In the genomic region with DNA sequence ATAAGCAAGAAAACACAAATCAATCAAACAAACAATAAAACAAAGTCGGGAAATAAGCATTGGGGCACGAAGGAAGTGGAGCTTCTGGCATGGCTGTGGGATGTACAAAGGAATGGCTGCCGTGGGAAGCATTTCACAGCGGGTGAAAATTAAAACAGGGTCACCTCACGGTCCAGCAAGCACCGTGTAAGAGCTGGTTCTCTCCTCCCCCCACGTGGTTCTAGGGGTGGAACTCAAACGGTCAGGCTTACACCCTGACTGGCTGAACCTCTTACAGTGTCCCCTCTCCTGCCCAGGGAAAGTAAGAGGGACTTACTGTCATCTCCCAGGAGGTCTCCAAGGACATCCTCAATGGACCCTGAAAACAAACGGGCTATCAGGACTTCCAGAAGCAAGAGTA, we compare ENCODE assay signal across 17 mouse cellular contexts. TPM values are rescaled to one million over a fixed set of nuclear protein-coding genes. Genes with fewer than 3 reads are reported as not detected.
DNase-seq lines count a peak whose midpoint lies in the region; ATAC-seq lines count a peak whose summit lies in the region.
"Had no signal": no experiment of that assay in that cellular context is flagged by ENCODE, and none has a peak within 500 bp of the region (broad histone marks: within the 10 kb centered on the region; RNA-seq: fewer than 3 reads in every experiment).

No protein-coding gene starts in this region.

- H3K9ac ChIP-seq in midbrain, embryonic 16.5 days (ENCODE audit: low read depth, low read length), result no peak overlapping the region
- H3K9ac ChIP-seq in kidney, embryonic 15.5 days, result no peak overlapping the region
- H3K9ac ChIP-seq in neural tube, embryonic 15.5 days (replicated peaks), result no peak overlapping the region
- H3K9ac ChIP-seq: liver, embryonic 13.5 days; midbrain, embryonic 12.5 days had no signal

- peaks cover 78% of the 10 kb centered on the region for H3K36me3 ChIP-seq in midbrain, embryonic 10.5 days
- peaks cover 18% of the 10 kb centered on the region for H3K36me3 ChIP-seq in midbrain, embryonic 16.5 days (ENCODE audit: control insufficient read depth, insufficient read depth, low read length)
- peaks cover 57% of the 10 kb centered on the region for H3K36me3 ChIP-seq in kidney, embryonic 15.5 days
- H3K36me3 ChIP-seq in neural tube, embryonic 15.5 days, result peaks cover 45% of the 10 kb centered on the region
- H3K36me3 ChIP-seq in limb, embryonic 10.5 days, result peaks cover 82% of the 10 kb centered on the region

- 38% methylated on average over 9 of the region's 9 CpGs for WGBS in midbrain, embryonic 10.5 days
- WGBS in midbrain, embryonic 16.5 days, result 27% methylated on average over 9 of the region's 9 CpGs
- 19% methylated on average over 9 of the region's 9 CpGs for WGBS in kidney, embryonic 15.5 days
- WGBS in neural tube, embryonic 15.5 days, result 11% methylated on average over 9 of the region's 9 CpGs
- WGBS in limb, embryonic 10.5 days, result 61% methylated on average over 9 of the region's 9 CpGs

- no peaks in the 10 kb centered on the region for H3K27me3 ChIP-seq in midbrain, embryonic 10.5 days (ENCODE audit: low read depth, poor library complexity, severe bottlenecking)
- no peaks in the 10 kb centered on the region for H3K27me3 ChIP-seq in midbrain, embryonic 16.5 days (ENCODE audit: control insufficient read depth, insufficient read depth, low read depth, low read length)
- H3K27me3 ChIP-seq in kidney, embryonic 15.5 days, result no peaks in the 10 kb centered on the region
- H3K27me3 ChIP-seq in neural tube, embryonic 15.5 days (replicated peaks), result no peaks in the 10 kb centered on the region
- H3K27me3 ChIP-seq in limb, embryonic 10.5 days (ENCODE audit: low read depth, poor library complexity, severe bottlenecking), result no peaks in the 10 kb centered on the region
- H3K27me3 ChIP-seq: liver, embryonic 13.5 days; midbrain, embryonic 12.5 days; Patski had no signal

- H3K9me3 ChIP-seq in midbrain, embryonic 10.5 days (replicated peaks), result no peaks in the 10 kb centered on the region
- H3K9me3 ChIP-seq in midbrain, embryonic 16.5 days (replicated peaks; ENCODE audit: control insufficient read depth, low read length, poor library complexity, severe bottlenecking), result no peaks in the 10 kb centered on the region
- H3K9me3 ChIP-seq in kidney, embryonic 15.5 days (replicated peaks), result no peaks in the 10 kb centered on the region
- no peaks in the 10 kb centered on the region for H3K9me3 ChIP-seq in neural tube, embryonic 15.5 days (replicated peaks)
- H3K9me3 ChIP-seq in limb, embryonic 10.5 days (replicated peaks), result no peaks in the 10 kb centered on the region
- H3K9me3 ChIP-seq: embryonic facial prominence, embryonic 10.5 days; liver, embryonic 13.5 days; midbrain, embryonic 12.5 days had no signal

- intact Hi-C loops in heart, postnatal 10 days (cut with DNase I), result no loop called here

- 0 out of 2 replicates have a peak overlapping the region, but pooled peaks have one; percentile 11 for H3K4me3 ChIP-seq in midbrain, embryonic 10.5 days
- no peak overlapping the region for H3K4me3 ChIP-seq in midbrain, embryonic 16.5 days (ENCODE audit: low read depth, low read length)
- no peak overlapping the region for H3K4me3 ChIP-seq in kidney, embryonic 15.5 days (replicated peaks)
- no peak overlapping the region for H3K4me3 ChIP-seq in neural tube, embryonic 15.5 days (replicated peaks)
- no peak overlapping the region for H3K4me3 ChIP-seq in limb, embryonic 10.5 days
- H3K4me3 ChIP-seq: embryonic facial prominence, embryonic 10.5 days; liver, embryonic 13.5 days; midbrain, embryonic 12.5 days had no signal

- no peak for DNase-seq in midbrain, embryonic 10.5 days (ENCODE audit: low spot score)
- peak; percentile 24 for DNase-seq in embryo, embryonic 9.5 days (ENCODE audit: extremely low spot score)
- no peak for DNase-seq in limb, embryonic 10.5 days (ENCODE audit: low spot score)
- no peak for DNase-seq in heart, postnatal 10 days
- DNase-seq: cerebellum, adult 9-10 months; gastrocnemius, postnatal 10 days; left cerebral cortex, postnatal 4 days; liver, embryonic 13.5 days; right cerebral cortex, postnatal 14 days; thymus, postnatal 25 days had no signal

- peak overlapping the region; percentile 52; the same call in 1 of the 2 replicates for H3K27ac ChIP-seq in midbrain, embryonic 10.5 days (replicated peaks)
- H3K27ac ChIP-seq in midbrain, embryonic 16.5 days (ENCODE audit: low read length), result no peak overlapping the region
- peak overlapping the region; percentile 74 for H3K27ac ChIP-seq in kidney, embryonic 15.5 days
- H3K27ac ChIP-seq in neural tube, embryonic 15.5 days (replicated peaks), result no peak overlapping the region
- H3K27ac ChIP-seq in limb, embryonic 10.5 days, result no peak overlapping the region
- H3K27ac ChIP-seq: embryonic facial prominence, embryonic 10.5 days; liver, embryonic 13.5 days; midbrain, embryonic 12.5 days had no signal

- peaks cover 30% of the 10 kb centered on the region for H3K4me1 ChIP-seq in midbrain, embryonic 10.5 days
- peaks cover 18% of the 10 kb centered on the region for H3K4me1 ChIP-seq in midbrain, embryonic 16.5 days (ENCODE audit: control insufficient read depth, insufficient read depth, low read length)
- H3K4me1 ChIP-seq in kidney, embryonic 15.5 days, result peaks cover 41% of the 10 kb centered on the region
- H3K4me1 ChIP-seq in neural tube, embryonic 15.5 days, result peaks cover 39% of the 10 kb centered on the region
- H3K4me1 ChIP-seq in limb, embryonic 10.5 days, result peaks cover 23% of the 10 kb centered on the region

- ATAC-seq in midbrain, embryonic 16.5 days, result no peak
- ATAC-seq in kidney, embryonic 15.5 days (replicated peaks; ENCODE audit: low FRiP score), result peak; percentile 78
- no peak for ATAC-seq in neural tube, embryonic 15.5 days (ENCODE audit: low FRiP score)
- ATAC-seq: intestine, embryonic 16.5 days; Patski had no signal

- H3K4me2 ChIP-seq in midbrain, embryonic 16.5 days (ENCODE audit: low read length), result no peak overlapping the region
- 0 out of 2 replicates have a peak overlapping the region, but pooled peaks have one; percentile 25 for H3K4me2 ChIP-seq in kidney, embryonic 15.5 days
- H3K4me2 ChIP-seq in neural tube, embryonic 15.5 days, result 0 out of 2 replicates have a peak overlapping the region, but pooled peaks have one; percentile 11
- H3K4me2 ChIP-seq: liver, embryonic 13.5 days; midbrain, embryonic 12.5 days had no signal

RNA-seq across cellular contexts. Expression of gene Fbf1, which starts 5.0 kb away (rescaled TPM):
- polyA plus RNA-seq in midbrain, embryonic 10.5 days (2016; fragmentation: Nextera tagmentation; extraction: Ambion mirVana), result 58.9 and 71.0 TPM in 2 replicates
- polyA plus RNA-seq in midbrain, embryonic 16.5 days (2015; fragmentation: Nextera tagmentation; extraction: Ambion mirVana), result 69.4 and 77.1 TPM in 2 replicates
- 37.4 and 41.4 TPM in 2 replicates for polyA plus RNA-seq in kidney, embryonic 15.5 days (2015; fragmentation: Nextera tagmentation; extraction: Ambion mirVana)
- polyA plus RNA-seq in neural tube, embryonic 15.5 days (2015; fragmentation: Nextera tagmentation; extraction: Ambion mirVana), result 44.2 and 48.5 TPM in 2 replicates
- polyA plus RNA-seq in limb, embryonic 10.5 days (2016; fragmentation: Nextera tagmentation; extraction: Ambion mirVana), result 51.7 and 56.8 TPM in 2 replicates
- 10 to 100 TPM; 17.4 to 17.7 TPM for total RNA-seq in heart, postnatal 10 days (2021)

RNA-seq across cellular contexts. Expression of gene Mrpl38, which starts 24.3 kb away (rescaled TPM):
- polyA plus RNA-seq in midbrain, embryonic 10.5 days (2016; fragmentation: Nextera tagmentation; extraction: Ambion mirVana), result 113 TPM in 2 replicates
- 80.3 and 84.6 TPM in 2 replicates for polyA plus RNA-seq in midbrain, embryonic 16.5 days (2015; fragmentation: Nextera tagmentation; extraction: Ambion mirVana)
- 102 and 112 TPM in 2 replicates for polyA plus RNA-seq in kidney, embryonic 15.5 days (2015; fragmentation: Nextera tagmentation; extraction: Ambion mirVana)
- polyA plus RNA-seq in neural tube, embryonic 15.5 days (2015; fragmentation: Nextera tagmentation; extraction: Ambion mirVana), result 82.2 and 95.1 TPM in 2 replicates
- polyA plus RNA-seq in limb, embryonic 10.5 days (2016; fragmentation: Nextera tagmentation; extraction: Ambion mirVana), result 116 and 118 TPM in 2 replicates
- 10 to 100 TPM; 55.9 to 56.8 TPM for total RNA-seq in heart, postnatal 10 days (2021)

RNA-seq across cellular contexts. Expression of gene Trim65, which starts 32.1 kb away (rescaled TPM):
- 1.4 and 1.8 TPM in 2 replicates for polyA plus RNA-seq in midbrain, embryonic 10.5 days (2016; fragmentation: Nextera tagmentation; extraction: Ambion mirVana)
- 2.2 and 2.3 TPM in 2 replicates for polyA plus RNA-seq in midbrain, embryonic 16.5 days (2015; fragmentation: Nextera tagmentation; extraction: Ambion mirVana)
- polyA plus RNA-seq in kidney, embryonic 15.5 days (2015; fragmentation: Nextera tagmentation; extraction: Ambion mirVana), result 4.5 and 5.4 TPM in 2 replicates
- polyA plus RNA-seq in neural tube, embryonic 15.5 days (2015; fragmentation: Nextera tagmentation; extraction: Ambion mirVana), result 3.4 and 4.1 TPM in 2 replicates
- polyA plus RNA-seq in limb, embryonic 10.5 days (2016; fragmentation: Nextera tagmentation; extraction: Ambion mirVana), result 1.9 and 2.1 TPM in 2 replicates
- total RNA-seq in heart, postnatal 10 days (2021), result 1 to 10 TPM; 5.4 to 6.3 TPM

RNA-seq across cellular contexts. Expression of gene Ten1, which starts 35.7 kb away (rescaled TPM):
- 57.2 and 60.8 TPM in 2 replicates for polyA plus RNA-seq in midbrain, embryonic 10.5 days (2016; fragmentation: Nextera tagmentation; extraction: Ambion mirVana)
- polyA plus RNA-seq in midbrain, embryonic 16.5 days (2015; fragmentation: Nextera tagmentation; extraction: Ambion mirVana), result 82.0 and 82.5 TPM in 2 replicates
- 75.6 and 79.4 TPM in 2 replicates for polyA plus RNA-seq in kidney, embryonic 15.5 days (2015; fragmentation: Nextera tagmentation; extraction: Ambion mirVana)
- 90.4 and 93.5 TPM in 2 replicates for polyA plus RNA-seq in neural tube, embryonic 15.5 days (2015; fragmentation: Nextera tagmentation; extraction: Ambion mirVana)
- polyA plus RNA-seq in limb, embryonic 10.5 days (2016; fragmentation: Nextera tagmentation; extraction: Ambion mirVana), result 61.5 and 65.4 TPM in 2 replicates
- total RNA-seq in heart, postnatal 10 days (2021), result 10 to 100 TPM; 29.7 to 34.0 TPM

RNA-seq across cellular contexts. Expression of gene Acox1, which starts 35.8 kb away (rescaled TPM):
- 21.2 and 26.3 TPM in 2 replicates for polyA plus RNA-seq in midbrain, embryonic 10.5 days (2016; fragmentation: Nextera tagmentation; extraction: Ambion mirVana)
- polyA plus RNA-seq in midbrain, embryonic 16.5 days (2015; fragmentation: Nextera tagmentation; extraction: Ambion mirVana), result 64.0 and 71.5 TPM in 2 replicates
- 32.6 and 35.9 TPM in 2 replicates for polyA plus RNA-seq in kidney, embryonic 15.5 days (2015; fragmentation: Nextera tagmentation; extraction: Ambion mirVana)
- polyA plus RNA-seq in neural tube, embryonic 15.5 days (2015; fragmentation: Nextera tagmentation; extraction: Ambion mirVana), result 58.1 and 61.7 TPM in 2 replicates
- 13.0 and 16.7 TPM in 2 replicates for polyA plus RNA-seq in limb, embryonic 10.5 days (2016; fragmentation: Nextera tagmentation; extraction: Ambion mirVana)
- total RNA-seq in heart, postnatal 10 days (2021), result 10 to 100 TPM; 92.5 to 99.9 TPM

Comparison
In these comparisons a context has a peak if more than half of its experiments do, and no peak if none do; other contexts are left out.
1. H3K27ac ChIP-seq: peak in midbrain, embryonic 10.5 days (single experiment) and kidney, embryonic 15.5 days (single experiment); none in midbrain, embryonic 16.5 days (single experiment), neural tube, embryonic 15.5 days (single experiment) and limb, embryonic 10.5 days (single experiment).